Mouse (Mus musculus) intestine, postnatal 0 days (tissue): ENCODE results near the gene Nek3. TPM values are rescaled to one million over a fixed set of nuclear protein-coding genes. Genes with fewer than 3 reads are reported as not detected.

Experiments used
- ATAC-seq: fragments of 200-750 bp; cut with Nextera tagmentation; 2 replicates; pipeline ENCODE4 v1.8.0; 2017; ENCODE audit warnings: mild to moderate bottlenecking, moderate TSS enrichment, moderate library complexity
- H3K27ac ChIP-seq: fragments of 300-500 bp; sonication (generic); 2 replicates; pipeline ENCODE4 v1.5.1; 2014; ENCODE audit warnings: mild to moderate bottlenecking, low read depth, low read length, moderate library complexity
- H3K27me3 ChIP-seq: fragments of 300-500 bp; sonication (generic); replicated peaks from 2 replicates; pipeline ENCODE4 v1.6.1; 2014; ENCODE audit warnings: low read length, mixed read lengths; ENCODE audit not compliant: control insufficient read depth, insufficient read depth
- H3K36me3 ChIP-seq: fragments of 300-500 bp; sonication (generic); 2 replicates; pipeline ENCODE4 v1.6.1; 2014; ENCODE audit warnings: mild to moderate bottlenecking, moderate library complexity; ENCODE audit not compliant: control insufficient read depth, insufficient read depth
- H3K4me1 ChIP-seq: fragments of 300-500 bp; sonication (generic); replicated peaks from 2 replicates; pipeline ENCODE4 v1.6.1; 2014; ENCODE audit warnings: antibody characterized with exemption, low read length, mixed read lengths; ENCODE audit not compliant: control insufficient read depth, insufficient read depth
- H3K4me2 ChIP-seq: fragments of 300-500 bp; sonication (generic); replicated peaks from 2 replicates; pipeline ENCODE4 v1.6.1; 2014; ENCODE audit warnings: low read depth, mild to moderate bottlenecking, moderate library complexity
- H3K4me3 ChIP-seq: fragments of 300-500 bp; sonication (generic); 2 replicates; pipeline ENCODE4 v1.5.1; 2014; ENCODE audit warnings: low read depth, low read length
- H3K9ac ChIP-seq: fragments of 300-500 bp; sonication (generic); 2 replicates; pipeline ENCODE4 v1.6.1; 2014; ENCODE audit warnings: mild to moderate bottlenecking, low read depth, low read length
- H3K9me3 ChIP-seq: fragments of 300-500 bp; sonication (generic); 2 replicates; pipeline ENCODE4 v1.6.1; 2016; ENCODE audit warnings: mixed run types; ENCODE audit not compliant: control insufficient read depth
- CTCF ChIP-seq: sonication (generic); IDR thresholded peaks from 2 replicates; pipeline ENCODE4 v1.5.1; 2016; ENCODE audit warnings: low read depth, mild to moderate bottlenecking, control low read depth, antibody characterized with exemption, moderate library complexity
- WGBS: fragments of 180-500 bp; shearing (Covaris S2); extraction: QIAGEN DNeasy Blood & Tissue Kit; methylation state at CpG from one replicate; pipeline ENCODE4 v1.1.7; 2014; 5-methylcytosine and 5-hydroxymethylcytosine counted together
- polyA plus RNA-seq: library from polyadenylated mRNA; unstranded; fragments of >200 nt; fragmentation: Nextera tagmentation; extraction: Ambion mirVana; gene quantifications from 2 replicates; pipeline ENCODE4 v1.2.1, GENCODE M21; 2015

The Nek3 gene
- polyA plus RNA-seq, 1 experiment from 2014 or later, result 5.2 TPM

- 94% methylated on average over 5 of the region's 5 CpGs for WGBS
- no peaks in the 10 kb centered on the region for H3K9me3 ChIP-seq
- TF ChIP-seq CTCF, result no peak
- ATAC-seq, result no peak
- H3K27ac ChIP-seq, result no peak overlapping the region
- peaks cover 7% of the 10 kb centered on the region for H3K36me3 ChIP-seq
- no peak overlapping the region for H3K4me2 ChIP-seq
- H3K9ac ChIP-seq, result no peak overlapping the region
- no peaks in the 10 kb centered on the region for H3K27me3 ChIP-seq
- no peak overlapping the region for H3K4me3 ChIP-seq
- H3K4me1 ChIP-seq, result no peaks in the 10 kb centered on the region
Observed at GRCm38 (mm10) chr8:22169167-22169566, 2.9 kb upstream of the Nek3 start.

GRCm38 (mm10) chr8:22165251-22166079 lies 770 bp downstream of the Nek3 start:
- Histone ChIP-seq H3K27me3 (no peaks in the 10 kb centered on the region), H3K4me2 (peak overlapping the region; percentile 71), H3K4me1 (no peaks in the 10 kb centered on the region), H3K36me3 (peaks cover 7% of the 10 kb centered on the region), H3K27ac (peak overlapping the region; percentile 81), H3K9me3 (no peaks in the 10 kb centered on the region), H3K4me3 (peak overlapping the region; percentile 70), H3K9ac (peak overlapping the region; percentile 58)
- 32% methylated on average over 10 of the region's 10 CpGs for WGBS
- ATAC-seq, result peak; percentile 79
- no peak for TF ChIP-seq CTCF

GRCm38 (mm10) chr8:22164431-22164830 lies 1.8 kb downstream of the Nek3 start:
- no peak overlapping the region for H3K9ac ChIP-seq
- H3K9me3 ChIP-seq, result no peaks in the 10 kb centered on the region
- TF ChIP-seq CTCF, result no peak
- no peaks in the 10 kb centered on the region for H3K27me3 ChIP-seq
- no peak overlapping the region for H3K4me2 ChIP-seq
- WGBS, result 87% methylated on average over 10 of the region's 10 CpGs
- H3K27ac ChIP-seq, result no peak overlapping the region
- no peaks in the 10 kb centered on the region for H3K4me1 ChIP-seq
- peaks cover 11% of the 10 kb centered on the region for H3K36me3 ChIP-seq
- no peak for ATAC-seq
- no peak overlapping the region for H3K4me3 ChIP-seq

GRCm38 (mm10) chr8:22162206-22162605 lies 4.0 kb downstream of the Nek3 start:
- no peak for TF ChIP-seq CTCF

GRCm38 (mm10) chr8:22150345-22150663 lies 15.9 kb downstream of the Nek3 start:
- WGBS, result 33% methylated on average over 3 of the region's 3 CpGs
- Histone ChIP-seq H3K4me1 (no peaks in the 10 kb centered on the region; the same call in 1 of the 2 replicates), H3K9me3 (no peaks in the 10 kb centered on the region), H3K9ac (no peak overlapping the region), H3K27ac (no peak overlapping the region), H3K4me3 (no peak overlapping the region), H3K4me2 (no peak overlapping the region), H3K27me3 (no peaks in the 10 kb centered on the region), H3K36me3 (peaks cover 6% of the 10 kb centered on the region; the same call in 1 of the 2 replicates)
- no peak for ATAC-seq
- no peak for TF ChIP-seq CTCF

More at GRCm38 (mm10) chr8:22162206-22162605, 4.0 kb downstream of the Nek3 start:
- H3K4me3 ChIP-seq, result no peak overlapping the region
- ATAC-seq, result no peak
- peaks cover 7% of the 10 kb centered on the region; the same call in 1 of the 2 replicates for H3K36me3 ChIP-seq
- H3K9ac ChIP-seq, result no peak overlapping the region
- H3K27me3 ChIP-seq, result no peaks in the 10 kb centered on the region
- H3K4me2 ChIP-seq, result no peak overlapping the region
- H3K4me1 ChIP-seq, result no peaks in the 10 kb centered on the region
- 74% methylated on average over 8 of the region's 8 CpGs for WGBS
- H3K9me3 ChIP-seq, result no peaks in the 10 kb centered on the region
- H3K27ac ChIP-seq, result no peak overlapping the region

GRCm38 (mm10) chr8:22149643-22150344 lies 16.4 kb downstream of the Nek3 start:
- Histone ChIP-seq H3K4me1 (no peaks in the 10 kb centered on the region; the same call in 1 of the 2 replicates), H3K27ac (no peak overlapping the region), H3K9ac (no peak overlapping the region), H3K9me3 (no peaks in the 10 kb centered on the region), H3K4me2 (no peak overlapping the region), H3K36me3 (peaks cover 6% of the 10 kb centered on the region; the same call in 1 of the 2 replicates), H3K4me3 (no peak overlapping the region), H3K27me3 (no peaks in the 10 kb centered on the region)
- peak; percentile 33; the same call in 1 of the 2 replicates for ATAC-seq
- WGBS, result 77% methylated on average over 11 of the region's 11 CpGs
- TF ChIP-seq CTCF, result no peak
